Mouse (Mus musculus): Measurements from ENCODE around the gene Setd6.

GRCm38 (mm10) chr8:95712395-95712794, 3.3 kb upstream of the Setd6 start:
- TF ChIP-seq USF1 (IDR thresholded peaks at IDR 0.05; ENCODE audit: low read depth) (no peak), POLR2A (IDR thresholded peaks at IDR 0.05; ENCODE audit: insufficient read length, low read depth) (no peak), TCF12 (IDR thresholded peaks at IDR 0.05; ENCODE audit: insufficient read depth, poor library complexity, severe bottlenecking) (no peak), MAX (IDR thresholded peaks at IDR 0.05; ENCODE audit: low read depth) (no peak), E2F4 (IDR thresholded peaks at IDR 0.05; ENCODE audit: insufficient read depth) (no peak), POLR2AphosphoS2 (IDR thresholded peaks at IDR 0.05; ENCODE audit: insufficient read length, low read depth) (no peak), CEBPB (IDR thresholded peaks at IDR 0.05; ENCODE audit: insufficient read depth, poor library complexity, severe bottlenecking) (no peak), MYOG (IDR thresholded peaks at IDR 0.05; ENCODE audit: control insufficient read depth in 1 of 3, insufficient read depth in 1 of 3, insufficient read length in 2 of 3, low read depth in 2 of 3) (no peak), TCF3 (IDR thresholded peaks at IDR 0.05; ENCODE audit: insufficient read length, low read depth) (no peak), SRF (IDR thresholded peaks at IDR 0.05; ENCODE audit: control insufficient read depth, insufficient read length, low read depth) (no peak)

All from myocyte (in vitro differentiated cells).